Mouse (Mus musculus) CD4-positive, CD25-positive, alpha-beta regulatory T cell, adult 4 months (primary cell): ENCODE data around the gene Adgrv1. TPM values are rescaled to one million over a fixed set of nuclear protein-coding genes. Genes with fewer than 3 reads are reported as not detected.
A peak's percentile ranks its signal among the peaks of the same experiment; 100 is the strongest.

ENCODE experiments used
- ATAC-seq: one replicate; pipeline ENCODE4 v1.8.0; 2017
- polyA plus RNA-seq, 2 experiments: library from polyadenylated mRNA; unstranded; fragments of 100-300 nt; shearing (Covaris generic); gene quantifications; one replicate each; pipeline ENCODE4 v1.2.1; 2017

Gene Adgrv1
- polyA plus RNA-seq, 2 experiments from 2014 or later = not detected

DNA sequence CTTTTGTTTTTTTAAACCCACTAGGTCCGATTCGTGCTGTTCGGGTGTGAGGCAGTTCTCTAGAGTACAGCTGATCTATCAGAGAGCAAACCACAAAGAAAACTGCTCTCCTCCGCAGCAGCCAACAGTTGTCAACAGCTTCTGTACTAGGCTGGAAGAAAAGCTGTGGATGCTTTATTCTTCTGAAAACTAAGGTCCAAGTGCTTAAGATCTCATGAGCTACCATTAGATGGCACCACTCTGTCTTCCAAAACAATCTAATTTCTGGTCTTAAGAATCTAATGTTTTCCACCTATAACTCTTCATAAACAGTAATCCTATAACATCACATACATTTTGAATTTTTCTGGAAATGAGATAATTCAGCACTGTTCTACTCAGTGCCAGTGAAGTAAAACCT lies 22.6 kb downstream of the Adgrv1 start:
- no peak for ATAC-seq

DNA sequence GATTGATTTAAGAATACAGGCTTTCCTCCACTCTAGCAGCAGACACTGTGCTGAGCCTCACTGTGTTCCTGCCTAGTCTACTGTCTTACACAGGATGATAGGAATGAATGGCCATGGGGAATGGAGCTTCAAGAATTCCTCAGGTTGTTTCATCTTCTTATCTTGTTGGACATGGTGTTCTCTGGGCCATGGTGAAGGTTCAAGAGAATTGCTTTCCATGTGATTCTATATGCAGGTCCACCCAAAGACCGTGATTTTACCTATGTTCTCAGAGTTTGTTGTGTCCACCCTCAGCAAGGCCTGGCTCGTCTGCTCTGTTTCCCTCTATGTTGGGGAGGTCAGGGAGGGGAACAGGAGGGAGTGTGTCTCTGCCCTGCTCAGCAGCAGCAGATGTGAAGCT lies 26.0 kb downstream of the Adgrv1 start:
- ATAC-seq = no peak

DNA sequence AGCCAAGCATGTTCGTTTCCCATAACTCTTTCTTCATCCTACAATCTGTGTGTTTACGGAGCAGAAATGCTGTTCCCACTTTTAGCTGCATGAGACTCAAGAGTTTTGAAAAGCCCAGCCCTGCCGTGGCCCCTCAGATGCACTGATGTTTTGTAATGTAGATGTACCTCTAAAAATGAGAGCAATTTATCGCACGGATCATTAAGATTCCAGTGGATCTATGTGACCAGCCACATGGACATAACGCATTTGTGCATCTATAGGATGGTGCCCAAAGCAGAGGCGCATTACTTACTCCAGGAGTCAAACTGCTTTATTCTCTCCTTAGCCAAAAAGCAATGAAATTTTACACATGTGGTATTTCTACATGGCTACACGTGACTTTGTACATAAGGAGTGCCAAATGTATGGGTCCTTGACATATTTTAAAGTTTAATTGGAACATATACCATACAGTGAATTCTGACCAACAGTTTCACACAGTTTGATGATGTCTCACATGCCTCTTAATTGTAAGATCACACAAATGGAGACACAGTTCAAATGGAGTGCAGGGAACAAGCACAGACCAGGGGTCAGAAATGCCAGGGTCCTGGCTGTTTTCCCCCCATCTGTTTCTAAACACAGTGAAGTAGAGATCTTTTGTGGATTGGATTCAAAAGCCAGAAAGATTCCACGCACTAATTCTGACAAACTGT lies 35.9 kb downstream of the Adgrv1 start:
- ATAC-seq = no peak

DNA sequence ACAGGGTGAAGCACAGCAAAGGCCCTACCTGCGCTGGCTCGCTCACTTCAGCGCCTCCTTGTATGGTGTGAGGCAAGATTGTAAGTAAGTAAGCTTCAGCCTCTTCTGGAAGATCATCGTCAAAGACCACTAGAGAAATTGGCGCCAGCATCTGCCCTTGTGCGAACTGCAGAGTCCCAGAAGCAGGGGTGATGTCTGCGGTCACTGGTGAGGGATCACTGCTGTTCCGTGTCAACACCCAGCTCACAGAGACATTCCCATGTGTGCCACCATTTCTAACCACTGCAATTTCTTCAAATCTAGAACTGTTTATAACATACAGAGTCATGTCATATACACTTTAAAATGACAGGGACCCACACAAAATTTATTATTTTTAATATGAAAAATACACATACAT lies 54.3 kb downstream of the Adgrv1 start:
- ATAC-seq = no peak

DNA sequence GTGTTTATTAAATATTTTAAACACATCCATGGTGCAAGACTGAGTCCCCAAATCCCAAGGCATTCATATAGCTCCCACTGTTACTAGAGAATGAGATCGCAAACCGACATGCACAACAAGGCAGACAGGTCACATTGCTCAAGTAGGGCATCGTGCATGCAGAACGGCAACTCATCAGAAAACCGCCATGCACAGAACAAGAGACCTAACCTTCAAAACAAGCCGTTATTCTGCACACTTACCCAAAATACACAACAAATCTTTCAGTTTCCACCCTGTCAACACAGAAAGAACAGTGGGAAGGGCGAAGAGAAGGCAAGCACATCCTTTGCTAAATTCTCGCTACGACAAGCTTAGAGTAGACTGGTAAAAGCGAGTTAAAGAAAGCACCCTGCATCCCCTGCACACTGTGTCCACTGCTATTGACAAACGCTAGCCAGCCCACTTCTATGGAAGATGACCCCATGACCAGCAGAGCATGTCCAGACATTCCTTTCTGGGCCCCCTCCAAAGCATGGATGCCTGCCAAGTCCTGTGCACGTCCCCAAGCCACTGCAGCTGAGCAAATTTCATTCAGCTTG lies 62.6 kb downstream of the Adgrv1 start:
- ATAC-seq = no peak

DNA sequence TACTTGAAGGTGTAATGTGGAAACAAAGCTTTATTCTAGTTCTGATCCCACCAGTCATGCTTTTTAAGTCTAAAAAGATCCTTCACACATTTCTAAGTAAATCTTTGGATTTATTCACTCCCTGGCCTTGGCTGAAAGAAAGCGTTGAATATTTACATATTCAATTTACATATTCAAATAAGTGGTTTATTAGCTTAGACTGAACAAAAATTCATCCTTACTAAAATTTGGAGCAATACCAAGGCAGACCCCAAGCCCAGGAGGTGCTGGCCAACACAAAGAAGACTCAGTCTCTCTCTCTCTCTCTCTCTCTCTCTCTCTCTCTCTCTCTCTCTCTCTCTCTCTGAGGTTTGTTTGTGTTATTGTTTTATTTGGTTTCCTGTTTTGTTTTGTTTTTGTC lies 82.9 kb downstream of the Adgrv1 start:
- ATAC-seq = no peak

DNA sequence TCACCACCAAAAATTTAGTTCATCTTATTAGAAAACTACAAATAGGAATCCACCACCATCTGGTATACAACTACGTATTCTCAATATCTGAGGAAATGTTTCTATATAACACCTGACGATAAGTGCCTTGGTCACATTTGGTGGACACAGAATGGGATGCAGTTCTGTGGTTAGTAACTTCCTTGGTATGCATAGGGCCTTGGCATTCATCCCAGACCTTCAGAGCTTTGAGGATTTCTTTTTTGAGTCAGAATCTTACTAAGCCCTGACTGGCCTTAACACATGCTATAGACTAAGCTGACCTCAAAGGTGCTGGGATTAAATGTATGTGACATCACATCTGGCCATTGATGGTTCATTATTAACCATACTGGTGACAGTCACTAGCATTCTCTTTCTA lies 98.0 kb downstream of the Adgrv1 start:
- ATAC-seq = no peak

DNA sequence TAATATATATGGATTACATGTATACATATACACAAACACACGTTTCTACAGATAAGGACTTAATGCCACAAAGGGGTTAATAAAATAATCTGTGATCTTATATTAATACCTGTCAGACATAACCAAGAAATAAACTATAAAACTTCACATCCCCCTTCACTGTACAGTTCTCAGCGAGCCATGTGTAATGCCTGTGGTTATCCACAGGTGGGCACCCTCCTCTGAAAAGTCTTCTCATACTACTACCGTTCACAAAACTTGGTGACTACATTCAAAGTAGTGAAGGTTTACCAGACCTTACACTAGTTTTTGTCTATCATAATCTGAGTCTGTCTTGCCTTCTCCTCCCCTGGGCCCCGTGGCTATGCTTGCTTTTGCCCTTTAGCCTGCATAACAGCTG lies 106.3 kb downstream of the Adgrv1 start:
- no peak for ATAC-seq

DNA sequence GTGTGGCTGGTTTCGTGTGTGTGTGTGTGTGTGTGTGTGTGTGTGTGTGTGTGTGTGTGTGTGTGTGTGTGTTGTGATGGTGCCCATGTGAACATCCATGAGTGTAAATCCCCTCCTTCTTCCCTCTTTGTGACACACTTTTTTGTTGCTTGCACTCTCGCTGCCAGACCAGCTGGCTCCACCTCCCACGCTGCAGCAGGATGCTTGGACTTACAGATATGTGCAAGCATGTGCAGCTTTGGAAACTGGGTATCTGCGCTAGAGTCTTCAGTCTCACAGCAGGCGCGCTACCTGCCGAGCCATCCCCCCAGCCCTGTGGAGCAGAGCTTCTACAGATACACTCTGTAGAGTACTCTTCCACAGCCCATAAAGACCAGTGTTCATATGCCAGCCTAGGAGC lies 122.8 kb downstream of the Adgrv1 start:
- ATAC-seq = no peak

DNA sequence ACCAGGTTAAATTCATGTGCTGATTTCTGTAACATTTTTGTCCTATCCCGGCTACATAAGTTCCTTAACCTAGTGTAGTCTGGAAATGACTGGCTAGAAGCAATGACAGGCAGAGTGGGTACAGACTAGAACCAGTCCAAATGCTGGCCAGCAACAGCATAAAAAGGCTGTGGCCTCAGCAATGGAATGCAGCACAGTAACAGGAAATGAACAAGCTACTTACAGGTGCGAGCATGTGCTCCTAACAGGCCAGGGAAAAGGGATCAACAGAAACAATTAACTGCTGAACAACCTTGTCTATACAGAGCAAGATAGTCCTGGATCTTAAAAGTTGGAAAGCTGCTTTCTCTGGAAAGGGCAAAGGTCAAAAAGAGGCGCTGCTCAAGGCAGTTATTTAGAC lies 135.9 kb downstream of the Adgrv1 start:
- no peak for ATAC-seq

DNA sequence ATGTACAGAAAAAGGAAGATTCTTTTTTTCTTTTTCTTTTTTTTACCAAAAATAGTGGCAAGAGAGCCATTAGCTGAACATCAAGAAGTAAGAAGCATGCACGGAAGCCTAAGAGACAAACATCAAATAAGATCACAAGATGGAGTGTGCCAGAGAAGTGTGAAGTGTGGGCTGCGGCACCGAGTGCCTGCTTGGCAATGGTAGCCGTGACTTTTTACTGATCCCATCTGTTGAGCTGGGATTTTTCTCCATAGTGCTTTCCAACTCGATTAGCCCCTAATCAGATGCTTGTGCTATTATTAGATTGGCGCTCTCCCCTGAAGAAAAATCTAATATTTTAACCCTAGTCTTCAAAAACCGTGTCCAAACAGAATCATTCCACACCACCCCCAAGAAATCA lies 141.0 kb downstream of the Adgrv1 start:
- no peak for ATAC-seq

DNA sequence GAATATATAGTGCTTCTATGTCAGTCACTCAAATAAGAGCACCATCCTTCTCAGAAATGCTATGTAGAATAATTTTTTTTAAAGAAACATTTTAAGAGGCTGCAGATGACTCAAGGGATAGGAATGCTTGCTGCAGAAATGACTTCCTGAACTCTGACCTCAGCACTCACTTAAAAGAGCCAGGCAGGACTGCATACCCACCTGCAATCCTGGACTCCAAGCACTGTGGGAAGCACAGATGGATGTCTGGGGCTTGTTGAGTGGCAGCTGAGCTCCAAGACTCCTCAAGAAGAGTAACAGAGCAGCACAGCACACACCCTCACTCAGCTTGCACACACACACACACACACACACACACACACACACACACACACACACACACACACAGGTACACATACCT lies 146.0 kb downstream of the Adgrv1 start:
- ATAC-seq = no peak

DNA sequence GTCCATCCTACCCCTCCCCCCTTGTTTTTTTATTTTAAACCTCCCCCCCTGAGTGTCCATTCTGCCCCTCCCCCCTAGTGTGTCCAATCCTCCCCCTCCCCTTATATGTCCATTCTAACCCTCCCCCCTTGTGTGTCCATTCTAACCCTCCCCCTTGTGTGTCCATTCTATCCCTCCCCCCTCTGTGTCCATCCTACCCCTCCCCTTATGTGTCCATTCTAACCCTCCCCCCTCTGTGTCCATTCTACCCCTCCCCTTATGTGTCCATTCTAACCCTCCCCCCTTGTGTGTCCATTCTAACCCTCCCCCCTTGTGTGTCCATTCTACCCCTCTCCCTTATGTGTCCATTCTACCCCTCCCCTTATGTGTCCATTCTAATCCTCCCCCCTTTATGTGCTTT lies 159.2 kb downstream of the Adgrv1 start:
- ATAC-seq = no peak

DNA sequence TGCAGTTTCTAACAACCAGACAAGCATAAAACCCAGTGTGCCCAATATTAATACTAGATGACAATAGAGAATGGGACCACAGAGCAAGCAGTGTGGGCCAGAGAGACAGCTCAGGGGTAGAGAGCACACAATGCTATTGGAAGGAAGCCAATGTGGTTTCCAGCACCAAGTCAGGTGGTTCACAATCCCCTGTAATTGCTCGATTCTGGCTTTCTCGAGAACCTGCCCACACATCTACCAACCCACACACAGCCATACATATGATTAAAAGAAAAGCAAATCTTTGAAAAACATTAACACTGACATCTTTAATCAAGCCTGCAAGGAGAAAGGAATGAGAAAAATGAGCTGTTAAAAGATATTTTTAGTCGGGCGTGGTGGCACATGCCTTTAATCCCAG lies 166.3 kb downstream of the Adgrv1 start:
- ATAC-seq = no peak

DNA sequence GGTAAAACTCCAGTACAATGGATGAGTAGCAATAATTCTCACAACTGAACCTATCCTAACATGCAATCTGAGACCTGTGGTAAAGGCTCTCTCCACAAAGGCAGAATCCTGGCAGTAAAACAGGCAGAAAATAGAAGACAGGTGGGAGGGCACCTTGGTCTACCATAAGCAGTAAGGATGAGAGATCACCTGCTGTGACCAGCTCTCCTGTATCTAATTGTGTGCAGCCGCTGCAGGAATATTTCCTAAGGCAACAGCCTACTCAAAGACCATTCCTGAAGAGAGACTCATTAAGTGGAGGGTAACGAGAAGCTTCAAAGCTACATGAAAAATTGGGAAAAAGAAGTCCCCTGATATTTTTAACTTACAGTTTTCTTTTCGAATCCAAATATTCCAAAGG lies 167.2 kb downstream of the Adgrv1 start:
- no peak for ATAC-seq

DNA sequence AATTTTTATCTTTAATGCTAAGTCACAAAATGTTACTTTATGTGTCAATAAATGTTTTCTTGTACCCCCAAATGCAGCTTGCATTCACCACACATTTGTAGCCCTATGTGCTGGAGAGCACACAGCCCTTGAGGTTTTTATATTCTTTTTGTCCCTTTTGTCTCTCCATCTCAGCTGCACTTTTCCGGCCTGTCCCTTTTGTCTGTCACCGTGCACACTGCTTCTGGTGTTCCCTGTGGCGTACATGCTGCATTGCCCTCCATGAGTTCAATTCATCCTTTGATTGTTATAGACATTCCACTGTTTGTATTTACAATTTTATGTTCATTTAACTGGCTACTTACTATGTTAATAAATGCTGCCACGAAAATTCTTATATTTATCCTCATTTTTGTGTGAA lies 183.3 kb downstream of the Adgrv1 start:
- no peak for ATAC-seq

DNA sequence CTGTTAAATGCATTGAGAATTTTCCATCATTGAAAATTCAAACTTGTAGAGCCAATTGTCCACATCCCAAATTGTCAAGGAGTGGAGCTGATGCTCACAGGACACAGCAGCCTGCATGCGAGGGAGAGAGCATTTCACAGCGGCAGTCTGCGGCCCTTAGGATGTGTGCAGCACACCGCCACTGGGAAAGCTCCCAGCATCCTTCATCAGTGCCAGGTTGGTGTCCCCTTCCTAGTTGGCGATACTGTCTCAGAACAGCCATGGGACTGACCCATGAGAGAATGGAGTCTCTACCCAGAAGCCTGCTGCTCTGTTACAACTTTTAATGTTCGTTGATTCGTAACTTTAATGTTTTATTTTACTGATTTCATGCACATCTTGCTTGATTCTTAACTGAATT lies 183.8 kb downstream of the Adgrv1 start:
- ATAC-seq = no peak

DNA sequence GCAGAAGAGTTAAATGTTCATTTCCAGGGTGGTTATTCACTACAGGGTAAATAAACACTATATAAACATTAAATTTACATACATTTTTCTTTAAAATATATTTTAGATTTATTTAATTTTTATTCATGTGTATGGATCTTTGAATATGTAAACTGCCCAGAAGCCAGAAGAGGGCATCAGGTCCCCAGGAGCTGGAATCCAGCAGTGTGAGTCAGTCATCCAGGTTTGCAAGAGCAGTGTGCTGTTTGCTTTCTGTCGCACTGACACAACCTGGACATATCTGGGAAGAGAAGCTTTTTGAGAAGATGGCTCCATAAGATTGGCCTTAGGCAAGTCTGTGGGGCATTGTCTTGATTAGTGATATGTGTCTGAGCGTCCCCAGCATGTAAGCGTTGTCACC lies 191.5 kb downstream of the Adgrv1 start:
- ATAC-seq = no peak

DNA sequence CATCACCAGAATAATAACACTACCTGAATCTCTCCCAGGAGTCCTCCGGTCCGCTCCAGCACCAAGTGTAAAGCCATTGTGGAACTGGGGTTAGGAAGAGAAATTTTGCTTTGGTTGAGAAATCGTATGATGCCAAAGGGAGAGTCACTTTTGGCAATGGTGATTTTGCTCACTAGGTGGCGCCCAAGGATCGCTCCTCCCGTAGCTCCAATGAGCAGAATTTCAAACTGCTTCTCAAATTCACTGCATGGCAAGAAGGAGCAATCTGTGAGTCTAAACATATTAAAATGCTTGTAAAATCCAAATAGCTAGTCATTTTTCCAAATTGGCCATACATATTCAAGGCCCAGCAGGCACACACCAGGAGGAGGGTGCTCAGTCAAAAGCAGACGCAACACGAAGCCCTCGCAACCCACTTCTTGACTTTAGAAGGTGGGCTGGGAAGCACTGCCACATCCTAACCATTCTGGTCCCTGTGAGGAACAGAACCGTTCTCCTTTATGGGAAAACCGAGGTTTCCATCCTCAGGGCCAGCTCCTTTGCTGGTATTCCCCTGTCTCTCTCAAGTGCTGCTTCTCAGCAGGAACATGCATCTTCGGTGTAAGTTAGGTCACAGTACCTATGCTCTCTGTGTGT lies 193.4 kb downstream of the Adgrv1 start:
- ATAC-seq = peak; percentile 66

DNA sequence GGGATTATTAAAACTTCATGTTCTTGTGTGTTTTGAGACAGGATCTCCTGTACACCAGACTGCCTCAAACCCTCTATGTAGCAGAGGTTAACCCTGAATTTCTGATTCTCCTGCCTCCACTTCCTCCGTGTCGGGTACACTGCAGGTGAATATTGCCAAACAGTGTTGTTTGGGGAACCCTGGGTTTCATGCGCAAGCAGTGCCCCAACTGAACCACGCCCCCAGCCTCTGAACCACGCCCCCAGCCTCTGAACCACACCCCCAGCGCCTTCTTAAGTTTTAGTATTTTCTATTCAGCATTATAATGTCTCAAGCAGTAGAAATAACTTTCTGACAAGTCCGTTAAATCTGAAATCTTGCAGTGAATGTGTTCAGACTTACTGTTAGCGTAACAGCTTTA lies 195.9 kb downstream of the Adgrv1 start:
- no peak for ATAC-seq

DNA sequence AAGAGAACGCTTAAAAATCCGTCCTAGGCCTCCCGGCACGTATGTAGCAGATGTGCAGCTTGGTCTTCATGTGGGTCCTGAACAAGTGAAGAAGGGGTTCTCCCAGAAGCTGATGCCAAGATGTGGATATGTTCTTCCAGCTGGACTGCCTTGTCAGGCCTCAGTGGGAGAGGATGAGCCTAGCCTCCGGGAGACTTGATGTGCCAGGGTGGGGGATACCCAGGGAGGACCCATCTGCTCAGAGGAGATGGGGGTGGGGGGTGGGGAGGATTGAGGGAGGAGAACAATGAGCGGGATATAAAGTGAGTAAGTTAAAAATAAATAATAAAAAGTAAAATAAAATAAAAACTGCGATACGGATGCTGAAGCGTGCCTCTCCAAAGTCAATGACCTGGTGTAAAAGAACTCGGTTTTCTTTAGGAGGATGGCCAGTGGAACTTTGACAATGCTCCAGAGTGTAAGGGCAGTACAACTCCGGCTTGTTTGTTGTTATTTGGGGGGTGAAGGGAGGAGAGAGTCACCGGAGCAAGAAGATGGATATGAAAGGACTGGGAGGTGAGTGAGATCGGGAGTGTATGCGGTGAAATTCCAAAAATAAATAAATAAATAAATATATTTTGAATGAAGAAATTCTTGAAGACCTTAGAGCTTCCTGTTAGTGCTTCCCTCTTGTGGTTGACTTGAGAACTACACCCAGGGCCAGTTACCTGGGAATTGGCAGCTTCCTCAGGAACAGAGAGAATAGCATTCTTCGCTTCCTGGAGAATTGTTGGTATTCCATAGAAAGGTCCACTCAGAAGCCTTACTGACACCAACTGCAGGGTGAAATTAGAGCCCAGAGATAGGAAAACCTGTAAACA lies 205.8 kb downstream of the Adgrv1 start:
- peak; percentile 57 for ATAC-seq

DNA sequence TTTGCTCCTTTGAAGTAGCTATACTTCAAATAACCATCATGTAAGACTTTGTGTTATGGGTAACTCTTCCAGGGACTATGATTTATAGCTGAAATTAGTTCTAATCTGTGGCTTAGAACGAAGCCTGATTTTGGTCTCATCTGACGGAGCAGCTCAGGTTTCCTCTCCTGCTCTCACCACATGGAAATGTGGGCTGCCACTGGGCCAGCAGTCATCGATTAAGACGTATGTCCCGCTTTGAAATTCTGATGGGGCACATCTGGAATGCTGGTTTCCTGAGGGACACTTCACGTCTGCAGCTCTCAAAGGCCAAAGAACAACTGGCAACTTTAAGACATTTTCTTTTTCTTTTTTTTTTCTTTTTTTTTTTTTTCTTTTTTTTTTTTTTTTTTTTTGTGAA lies 207.8 kb downstream of the Adgrv1 start:
- no peak for ATAC-seq

DNA sequence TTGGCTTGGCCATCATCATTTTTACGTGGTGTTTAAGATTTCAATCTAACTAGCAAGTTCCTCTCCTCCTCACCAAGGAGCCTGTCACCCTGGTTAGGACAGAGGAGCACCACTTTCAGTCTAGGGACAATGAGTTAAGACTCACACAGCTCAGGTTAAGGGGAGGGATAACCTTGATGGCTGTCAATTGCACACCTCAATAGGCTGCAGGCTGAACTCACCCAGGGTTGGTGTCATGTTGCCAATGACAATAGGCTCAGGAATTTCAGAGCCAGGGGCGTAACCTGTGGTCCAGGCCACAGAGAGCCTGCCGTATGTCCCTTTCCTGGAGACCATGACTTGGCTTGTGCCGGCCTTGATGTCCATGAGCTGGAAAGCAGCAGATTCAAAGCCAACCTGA lies 209.0 kb downstream of the Adgrv1 start:
- ATAC-seq = no peak
